Mouse (Mus musculus): ENCODE data around the gene Psmd7.

DNA sequence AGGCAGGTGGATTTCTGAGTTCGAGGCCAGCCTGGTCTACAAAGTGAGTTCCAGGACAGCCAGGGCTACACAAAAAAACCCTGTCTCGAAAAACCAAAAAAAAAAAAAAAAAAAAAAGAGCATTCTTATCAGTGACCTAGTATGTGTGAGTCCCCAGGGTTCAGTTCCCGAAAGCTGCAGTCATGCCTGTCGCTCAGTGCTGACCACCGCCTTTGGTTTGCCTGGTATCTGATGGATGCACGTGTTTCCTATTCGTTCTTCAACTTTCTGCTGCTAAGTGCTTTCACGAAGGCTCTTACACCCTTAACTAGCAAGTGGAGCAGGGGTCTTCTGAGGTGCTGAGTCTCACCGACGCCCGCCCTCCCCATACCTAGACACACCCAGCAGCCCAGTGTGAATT lies 44.5 kb downstream of the Psmd7 start:
- TF ChIP-seq CTCF (IDR thresholded peaks at IDR 0.05), result no peak
- no peak for TF ChIP-seq POLR2A (IDR thresholded peaks at IDR 0.05; ENCODE audit: insufficient read depth, low read depth, low read length)

Measured in heart, adult 2 months (tissue).